Mouse (Mus musculus) heart, postnatal 0 days (tissue): ENCODE results near the gene Bex4. TPM values are rescaled to one million over a fixed set of nuclear protein-coding genes. Genes with fewer than 3 reads are reported as not detected.

ENCODE experiments used
- ATAC-seq: fragments of 200-750 bp; cut with Nextera tagmentation; 2 replicates; pipeline ENCODE4 v1.8.0; 2017; ENCODE audit warnings: low read depth, moderate number of reproducible peaks, moderate library complexity; ENCODE audit not compliant: insufficient read depth
- DNase-seq: peaks from one replicate; pipeline ENCODE4 v3.0.0-alpha.2; 2016; ENCODE audit warnings: low spot score
- H3K27ac ChIP-seq: fragments of 300-500 bp; sonication (generic); 2 replicates; pipeline ENCODE4 v1.5.1; 2014; ENCODE audit warnings: low read depth, mild to moderate bottlenecking
- H3K27me3 ChIP-seq: fragments of 300-500 bp; sonication (generic); 2 replicates; pipeline ENCODE4 v1.6.1; 2014; ENCODE audit warnings: low read length, mixed read lengths; ENCODE audit not compliant: control insufficient read depth, insufficient read depth
- H3K36me3 ChIP-seq: fragments of 300-500 bp; sonication (generic); replicated peaks from 2 replicates; pipeline ENCODE4 v1.6.1; 2014; ENCODE audit warnings: low read length, mixed read lengths; ENCODE audit not compliant: control insufficient read depth, insufficient read depth
- H3K4me1 ChIP-seq: fragments of 300-500 bp; sonication (generic); 2 replicates; pipeline ENCODE4 v1.6.1; 2014; ENCODE audit warnings: antibody characterized with exemption; ENCODE audit not compliant: control insufficient read depth, insufficient read depth
- H3K4me2 ChIP-seq: fragments of 300-500 bp; sonication (generic); 2 replicates; pipeline ENCODE4 v1.6.1; 2014; ENCODE audit warnings: low read depth, mild to moderate bottlenecking, low read length, moderate library complexity
- H3K4me3 ChIP-seq: fragments of 300-500 bp; sonication (generic); 2 replicates; pipeline ENCODE4 v1.5.1; 2014; ENCODE audit warnings: low read depth, low read length
- H3K9ac ChIP-seq: fragments of 300-500 bp; sonication (generic); replicated peaks from 2 replicates; pipeline ENCODE4 v1.6.1; 2014; ENCODE audit warnings: low read depth, low read length, mixed read lengths
- H3K9me3 ChIP-seq: fragments of 300-500 bp; sonication (generic); replicated peaks from 2 replicates; pipeline ENCODE4 v1.6.1; 2016; ENCODE audit warnings: low read length; ENCODE audit not compliant: control insufficient read depth
- CTCF ChIP-seq: IDR thresholded peaks from 2 replicates; pipeline ENCODE4 v1.5.1; 2016; ENCODE audit warnings: antibody characterized with exemption, control low read depth, low read depth
- EP300 ChIP-seq: IDR thresholded peaks from 2 replicates; pipeline ENCODE4 v1.6.1; 2016; ENCODE audit warnings: antibody characterized with exemption, low read depth
- WGBS: fragments of 180-500 bp; shearing (Covaris S2); extraction: QIAGEN DNeasy Blood & Tissue Kit; methylation state at CpG from one replicate; pipeline ENCODE4 v1.1.7; 2014; 5-methylcytosine and 5-hydroxymethylcytosine counted together
- polyA plus RNA-seq: library from polyadenylated mRNA; unstranded; fragments of >200 nt; fragmentation: Nextera tagmentation; extraction: Ambion mirVana; gene quantifications from 2 replicates; pipeline ENCODE4 v1.2.1, GENCODE M21; 2015
- total RNA-seq: library from RNA; depleted of rRNA; stranded (reverse); fragments of >200 nt; gene quantifications from 2 replicates; pipeline ENCODE4 v1.2.3, GENCODE M21; 2014; ENCODE audit warnings: low replicate concordance

Bex4 gene
- total and polyA plus RNA-seq, 2 experiments from 2014 or later = 13.8 to 119 TPM

DNA sequence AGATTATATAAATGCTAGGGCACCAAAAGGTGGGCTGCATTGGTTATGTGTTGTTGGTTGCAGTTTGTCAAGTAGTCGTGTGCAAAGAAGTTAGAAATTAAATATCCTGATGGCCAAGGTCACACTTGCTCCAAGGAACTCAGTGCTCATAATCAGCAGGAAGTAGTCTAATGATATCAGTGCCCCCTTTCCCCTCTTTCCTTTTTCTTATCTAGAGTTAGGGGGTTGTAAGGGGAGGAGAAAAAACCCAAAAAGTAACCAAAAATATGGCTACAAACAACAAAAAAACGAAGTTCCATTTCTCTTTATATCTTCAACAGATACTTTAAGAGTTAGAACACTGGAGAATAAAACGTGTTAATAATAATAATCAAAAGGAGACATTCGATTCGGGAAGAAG, 2.6 kb downstream of the Bex4 start:
- Histone ChIP-seq H3K4me3 (no peak overlapping the region), H3K36me3 (no peaks in the 10 kb centered on the region), H3K27me3 (no peaks in the 10 kb centered on the region), H3K4me1 (no peaks in the 10 kb centered on the region), H3K9ac (no peak overlapping the region), H3K4me2 (no peak overlapping the region), H3K27ac (no peak overlapping the region), H3K9me3 (no peaks in the 10 kb centered on the region)
- no peak for ATAC-seq
- no peak for TF ChIP-seq CTCF
- no peak for TF ChIP-seq EP300
- DNase-seq = no peak
- 71% methylated on average over 5 of the region's 5 CpGs for WGBS

DNA sequence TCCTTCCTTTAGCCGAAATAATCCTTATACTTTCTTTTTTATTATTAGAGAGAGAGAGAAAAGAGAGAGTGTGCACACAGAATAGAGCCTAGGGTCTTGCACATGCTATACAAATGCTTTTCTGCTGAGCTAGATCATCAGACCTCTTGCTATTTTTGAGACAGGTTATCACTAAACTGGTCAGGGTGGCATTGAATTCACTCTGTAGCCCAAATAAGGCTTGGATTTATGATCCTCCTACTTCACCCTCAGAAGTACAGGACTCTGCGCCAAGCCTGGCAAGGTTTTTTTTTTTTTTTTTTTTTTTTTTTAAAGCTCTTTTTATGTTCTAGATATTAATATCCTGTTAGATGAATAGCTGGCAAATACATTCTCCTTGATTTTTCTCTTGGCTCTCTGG, 4.9 kb downstream of the Bex4 start:
- no peaks in the 10 kb centered on the region for H3K9me3 ChIP-seq
- H3K36me3 ChIP-seq = no peaks in the 10 kb centered on the region
- ATAC-seq (peak; percentile 72), DNase-seq (peak; percentile 19)
- H3K4me3 ChIP-seq = no peak overlapping the region
- 40% methylated on average over 2 of the region's 2 CpGs for WGBS
- no peaks in the 10 kb centered on the region for H3K4me1 ChIP-seq
- H3K9ac ChIP-seq = peak overlapping the region; percentile 40; the same call in 1 of the 2 replicates
- no peaks in the 10 kb centered on the region for H3K27me3 ChIP-seq
- no peak for TF ChIP-seq EP300
- TF ChIP-seq CTCF = no peak
- peak overlapping the region; percentile 74 for H3K27ac ChIP-seq
- peak overlapping the region; percentile 47 for H3K4me2 ChIP-seq

DNA sequence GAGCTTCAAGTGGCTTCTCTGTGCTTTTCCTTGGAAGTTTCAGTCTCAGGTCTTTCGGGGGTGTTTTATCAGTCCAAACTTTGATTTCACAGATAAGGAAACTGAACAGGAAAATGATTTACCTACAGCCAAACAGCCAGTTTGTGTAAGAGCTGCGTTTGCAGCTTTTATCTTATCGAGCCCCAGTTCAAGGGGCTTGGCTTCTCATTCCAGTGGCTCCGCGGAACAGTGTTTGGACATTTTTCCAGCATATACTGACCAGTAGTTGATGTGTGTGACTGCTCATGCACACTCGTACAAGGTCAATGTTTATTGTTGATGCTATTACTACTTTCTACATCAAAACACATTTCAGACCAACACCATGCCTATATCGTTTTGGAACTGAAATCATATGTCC, 5.4 kb downstream of the Bex4 start:
- no peaks in the 10 kb centered on the region for H3K36me3 ChIP-seq
- no peak for DNase-seq
- 32% methylated on average over 7 of the region's 7 CpGs for WGBS
- H3K4me2 ChIP-seq = peak overlapping the region; percentile 47
- no peaks in the 10 kb centered on the region for H3K27me3 ChIP-seq
- peak overlapping the region; percentile 74 for H3K27ac ChIP-seq
- no peak for ATAC-seq
- H3K4me1 ChIP-seq = no peaks in the 10 kb centered on the region
- peak overlapping the region; percentile 13; the same call in 1 of the 2 replicates for H3K4me3 ChIP-seq
- TF ChIP-seq CTCF = no peak
- no peak for TF ChIP-seq EP300
- H3K9me3 ChIP-seq = no peaks in the 10 kb centered on the region
- peak overlapping the region; percentile 40; the same call in 1 of the 2 replicates for H3K9ac ChIP-seq

DNA sequence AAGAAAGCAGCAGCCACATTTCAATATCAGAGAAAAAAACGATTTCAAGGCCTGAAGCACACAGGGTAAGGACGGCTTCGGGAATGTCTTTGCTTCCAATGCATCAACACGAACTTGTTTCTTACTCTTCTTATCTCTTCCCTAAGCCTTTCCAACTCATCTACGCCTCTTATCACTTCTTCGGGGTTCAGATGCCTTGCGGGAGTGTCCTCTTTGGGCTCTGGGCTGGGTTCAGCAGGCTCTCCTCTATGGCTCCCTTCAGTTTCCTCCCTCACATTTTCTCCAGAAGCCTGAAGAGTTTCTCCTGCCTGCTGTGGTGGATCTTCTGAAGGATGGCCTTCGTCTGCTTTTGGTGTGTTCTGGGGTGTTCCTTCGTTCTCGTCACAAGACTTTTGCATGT, 31.8 kb downstream of the Bex4 start:
- 0 out of 2 replicates have a peak, but pooled peaks cover 5% of the 10 kb centered on the region for H3K36me3 ChIP-seq
- peak overlapping the region; percentile 64 for H3K4me2 ChIP-seq
- 23% methylated on average over 10 of the region's 10 CpGs for WGBS
- H3K9me3 ChIP-seq = no peaks in the 10 kb centered on the region
- H3K27me3 ChIP-seq = no peaks in the 10 kb centered on the region
- H3K4me3 ChIP-seq = peak overlapping the region; percentile 71
- H3K9ac ChIP-seq = peak overlapping the region; percentile 46
- TF ChIP-seq CTCF (no peak), EP300 (no peak)
- no peak for ATAC-seq
- H3K27ac ChIP-seq = peak overlapping the region; percentile 57
- 0 out of 2 replicates have a peak, but pooled peaks cover 3% of the 10 kb centered on the region for H3K4me1 ChIP-seq
- no peak for DNase-seq

DNA sequence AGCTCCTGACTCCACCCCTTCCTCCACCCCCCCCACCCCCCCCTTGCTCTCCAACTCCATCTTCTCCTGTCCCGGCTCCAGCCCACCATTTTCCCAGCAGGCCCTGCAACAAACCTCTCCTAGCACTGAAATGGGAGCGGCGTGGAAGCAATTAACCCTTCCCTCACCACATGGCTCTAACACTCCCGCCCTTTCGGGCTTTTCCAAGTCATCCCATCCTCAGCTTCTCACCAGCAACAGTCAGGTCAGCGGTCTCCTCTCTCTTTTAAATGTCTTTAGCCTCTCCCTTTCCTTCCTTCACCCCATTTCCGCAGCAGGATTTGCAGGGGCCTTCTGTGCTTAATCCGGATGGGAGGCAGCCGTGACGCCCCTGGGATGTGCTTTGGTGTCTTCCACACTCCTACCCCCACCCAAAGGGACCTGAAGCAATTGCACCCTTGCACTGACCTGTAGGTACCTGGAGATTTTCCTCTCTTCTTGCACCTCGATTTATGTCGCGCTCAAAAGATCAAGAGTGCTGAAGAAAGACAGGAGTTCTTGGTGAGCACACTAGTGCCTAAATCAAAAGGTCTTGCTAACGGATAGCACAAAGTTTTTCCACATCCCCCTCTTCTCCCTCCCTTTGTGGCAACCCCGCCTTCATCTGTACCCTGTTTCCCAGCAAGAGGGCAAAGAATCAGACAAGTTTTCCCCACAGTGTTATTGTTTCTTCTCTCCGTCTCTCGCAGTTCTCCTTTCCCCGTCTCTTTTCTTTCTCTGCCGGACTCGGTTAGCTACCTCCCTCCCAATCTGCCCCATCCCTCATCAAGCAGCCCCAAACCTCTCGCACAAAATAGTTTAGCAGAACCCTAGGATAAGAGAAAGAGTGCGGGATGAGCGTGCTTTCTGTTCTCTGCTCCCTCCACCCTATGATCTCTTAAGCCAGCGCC, 32.7 kb downstream of the Bex4 start:
- DNase-seq (peak; percentile 85), ATAC-seq (peak; percentile 72)
- peak overlapping the region; percentile 85 for H3K9ac ChIP-seq
- H3K9me3 ChIP-seq = no peaks in the 10 kb centered on the region
- 0 out of 2 replicates have a peak, but pooled peaks cover 5% of the 10 kb centered on the region for H3K36me3 ChIP-seq
- H3K27me3 ChIP-seq = no peaks in the 10 kb centered on the region
- peak overlapping the region; percentile 95 for H3K27ac ChIP-seq
- H3K4me3 ChIP-seq = peak overlapping the region; percentile 71
- 0 out of 2 replicates have a peak, but pooled peaks cover 3% of the 10 kb centered on the region for H3K4me1 ChIP-seq
- H3K4me2 ChIP-seq = peak overlapping the region; percentile 64
- TF ChIP-seq CTCF (no peak), EP300 (no peak)
- 17% methylated on average over 23 of the region's 24 CpGs for WGBS
